Mouse (Mus musculus) CD8-positive naive resting alpha-beta T cell, adult 57 days (primary cell): Measurements from ENCODE around the gene Il1f5. TPM values are rescaled to one million over a fixed set of nuclear protein-coding genes. Genes with fewer than 3 reads are reported as not detected.

Experiments
- total RNA-seq: library from RNA; stranded (reverse); gene quantifications from one replicate; pipeline ENCODE4 v1.2.4, GENCODE M21; 2023

Gene Il1f5
- not detected for total RNA-seq

DNA sequence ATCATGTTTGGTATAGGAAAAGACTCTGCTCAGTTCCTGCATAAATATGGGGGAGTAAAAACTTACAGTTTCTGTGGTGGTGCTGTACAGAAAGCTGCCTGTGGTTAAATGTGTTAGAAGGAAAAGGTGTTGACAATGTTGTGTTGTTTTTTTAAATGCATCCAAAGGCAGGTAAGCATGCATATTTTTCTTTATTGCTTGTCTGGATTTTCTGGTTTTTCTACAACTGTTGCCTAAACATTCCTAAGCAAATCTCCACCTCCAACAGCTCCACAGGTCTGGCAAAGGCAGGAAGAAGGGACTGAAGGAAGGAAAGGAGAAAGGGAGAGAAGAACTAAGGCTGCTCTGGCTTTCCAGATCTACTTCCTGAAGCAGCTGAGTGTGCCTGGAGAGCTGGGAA is at the start of gene Il1f5:
Gene Il1f5 (plus strand): TSS at position 301 of the 400 bp plus-strand sequence.

DNA sequence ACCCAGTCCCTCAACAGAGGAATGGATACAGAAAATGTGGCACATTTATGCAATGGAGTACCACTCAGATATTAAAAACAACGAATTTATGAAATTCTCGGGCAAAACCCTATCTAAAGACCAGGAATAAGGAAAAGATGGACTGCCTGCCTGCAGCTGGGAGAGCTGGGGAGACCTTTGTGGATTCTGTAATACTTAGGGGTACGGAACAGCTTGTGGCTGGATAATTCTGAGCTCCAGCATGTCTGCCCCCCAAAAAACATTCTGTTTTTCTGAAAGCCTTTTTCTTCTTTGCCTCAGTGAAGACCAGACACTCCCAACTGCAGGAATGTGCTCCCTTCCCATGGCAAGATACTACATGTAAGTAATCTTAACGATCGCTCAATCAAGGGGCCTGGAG is 14.1 kb downstream of the Il1f5 start, which contains the start of gene Il1f10:
Gene Il1f10 (plus strand): TSS at position 301 of the 400 bp plus-strand sequence.

Other genes starting within 250 kb of the Il1f5 start
- not detected for gene Hnmt, start 227.6 kb upstream of the Il1f5 start, total RNA-seq
- gene Tbpl2, start 180.4 kb upstream of the Il1f5 start, total RNA-seq: not detected
- gene Il1f8, start 123.8 kb upstream of the Il1f5 start, total RNA-seq: not detected
- 0.40 TPM for gene Il1f9, start 90.5 kb upstream of the Il1f5 start, total RNA-seq
- gene Il1f6, start 61.5 kb upstream of the Il1f5 start, total RNA-seq: not detected
- not detected for gene Il1f10, start 14.2 kb downstream of the Il1f5 start, total RNA-seq
- gene Il1rn, start 59.9 kb downstream of the Il1f5 start, total RNA-seq: 0.52 TPM
- 164 TPM for gene Psd4, start 90.6 kb downstream of the Il1f5 start, total RNA-seq
- not detected for gene Pax8, start 198.6 kb downstream of the Il1f5 start, total RNA-seq